Mouse (Mus musculus): ENCODE results near the gene Tcap.

- TF ChIP-seq POLR2A (IDR thresholded peaks at IDR 0.05; ENCODE audit: insufficient read depth, low read length) (no peak), CTCF (IDR thresholded peaks at IDR 0.05; ENCODE audit: low read depth, low read length) (no peak), EP300 (IDR thresholded peaks at IDR 0.05; ENCODE audit: insufficient read depth, low read depth, low read length) (no peak)
Observed at GRCm38 (mm10) chr11:98376756-98377155, 6.9 kb upstream of the Tcap start.

Data from ES-Bruce4 (cell line).